Mouse (Mus musculus): ENCODE measurements around the gene H2-D1. TPM values are rescaled to one million over a fixed set of nuclear protein-coding genes. Genes with fewer than 3 reads are reported as not detected.

Gene H2-D1
- total and polyA plus RNA-seq, 3 experiments: 105 to 286 (median 131) TPM

GRCm38 (mm10) chr17:35261651-35262050 lies 879 bp upstream of the H2-D1 start:
- Histone ChIP-seq H3K4me3 (no peak overlapping the region), H3K4me1 (ENCODE audit: control insufficient read depth, insufficient read depth, low read length) (peaks cover 3% of the 10 kb centered on the region), H3K27me3 (ENCODE audit: control insufficient read depth, insufficient read depth, low read length) (no peaks in the 10 kb centered on the region), H3K79me2 (replicated peaks; ENCODE audit: control insufficient read depth, insufficient read depth, low read length) (no peaks in the 10 kb centered on the region), H3K9ac (ENCODE audit: low read depth, low read length) (no peak overlapping the region), H3K27ac (peak overlapping the region; percentile 90; the same call in 1 of the 2 replicates), H3K36me3 (ENCODE audit: control insufficient read depth, insufficient read depth, low read length) (peaks cover 3% of the 10 kb centered on the region)
- intact Hi-C loops (cut with DNase I): no loop called here
- 81% methylated on average over 13 of the region's 13 CpGs for WGBS
- TF ChIP-seq CTCF (IDR thresholded peaks at IDR 0.05) (no peak), EP300 (IDR thresholded peaks at IDR 0.05; ENCODE audit: insufficient read depth, low read depth, low read length) (no peak), POLR2A (IDR thresholded peaks at IDR 0.05; ENCODE audit: insufficient read depth, low read depth, low read length) (no peak)
- DNase-seq: no peak

- peak overlapping the region; percentile 87 for H3K9ac ChIP-seq (ENCODE audit: low read depth, low read length)
- 2% methylated on average over 31 of the region's 31 CpGs for WGBS
- H3K79me2 ChIP-seq (replicated peaks; ENCODE audit: control insufficient read depth, insufficient read depth, low read length): no peaks in the 10 kb centered on the region
- no peaks in the 10 kb centered on the region for H3K27me3 ChIP-seq (ENCODE audit: control insufficient read depth, insufficient read depth, low read length)
- H3K4me1 ChIP-seq (ENCODE audit: control insufficient read depth, insufficient read depth, low read length): peaks cover 3% of the 10 kb centered on the region
- DNase-seq: peak; percentile 52 to 55
- intact Hi-C loops (cut with DNase I): no loop called here
- TF ChIP-seq POLR2A (IDR thresholded peaks at IDR 0.05; ENCODE audit: insufficient read depth, low read depth, low read length) (no peak), CTCF (IDR thresholded peaks at IDR 0.05) (no peak), EP300 (IDR thresholded peaks at IDR 0.05; ENCODE audit: insufficient read depth, low read depth, low read length) (no peak)
- H3K4me3 ChIP-seq: peak overlapping the region; percentile 79
- peaks cover 3% of the 10 kb centered on the region for H3K36me3 ChIP-seq (ENCODE audit: control insufficient read depth, insufficient read depth, low read length)
- peak overlapping the region; percentile 90 for H3K27ac ChIP-seq
These were observed 973 bp downstream of the H2-D1 start for GRCm38 (mm10) chr17:35263523-35263883.

DNA sequence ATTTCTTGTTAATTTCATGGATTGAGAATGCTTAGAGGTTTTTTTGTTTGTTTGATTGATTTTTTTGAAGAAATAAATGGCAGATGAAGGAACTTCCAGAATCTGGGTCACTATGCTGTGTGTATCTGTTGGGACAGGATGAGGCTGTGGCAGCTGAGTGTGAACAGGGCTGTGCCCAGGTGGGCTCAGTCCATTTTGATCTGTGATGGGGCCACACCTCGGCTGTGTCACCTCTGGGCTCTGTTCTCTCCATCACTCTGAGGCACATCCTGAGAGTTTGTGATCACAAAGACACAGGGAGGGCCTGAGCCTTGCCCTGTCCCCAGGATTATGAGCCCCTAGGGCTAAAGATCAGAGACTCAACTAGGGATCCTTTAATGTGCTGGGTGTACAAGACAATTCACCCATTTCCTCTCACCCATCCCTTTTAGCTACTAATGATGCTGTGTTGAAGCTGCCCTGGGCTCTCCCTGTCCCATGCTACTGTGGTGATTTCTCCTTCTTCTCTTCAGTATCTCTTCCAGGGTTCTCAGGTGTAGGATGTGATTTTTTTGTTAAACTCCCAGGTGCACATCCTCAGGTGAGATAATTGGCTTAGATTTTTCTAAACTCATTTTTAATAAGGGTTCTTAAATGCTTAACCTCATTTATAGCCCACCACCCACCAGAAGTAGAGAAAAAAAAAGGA lies 5.0 kb downstream of the H2-D1 start:
- TF ChIP-seq POLR2A (IDR thresholded peaks at IDR 0.05; ENCODE audit: insufficient read depth, low read depth, low read length) (peak; percentile 39; the same call in 1 of the 2 replicates), EP300 (IDR thresholded peaks at IDR 0.05; ENCODE audit: insufficient read depth, low read depth, low read length) (no peak), CTCF (IDR thresholded peaks at IDR 0.05) (no peak)
- no peak for DNase-seq
- Histone ChIP-seq H3K27me3 (ENCODE audit: control insufficient read depth, insufficient read depth, low read length) (no peaks in the 10 kb centered on the region), H3K4me3 (no peak overlapping the region), H3K9ac (ENCODE audit: low read depth, low read length) (no peak overlapping the region), H3K79me2 (replicated peaks; ENCODE audit: control insufficient read depth, insufficient read depth, low read length) (no peaks in the 10 kb centered on the region), H3K4me1 (ENCODE audit: control insufficient read depth, insufficient read depth, low read length) (peaks cover 3% of the 10 kb centered on the region), H3K36me3 (ENCODE audit: control insufficient read depth, insufficient read depth, low read length) (peaks cover 3% of the 10 kb centered on the region), H3K27ac (no peak overlapping the region)
- 63% methylated on average over 1 of the region's 1 CpGs for WGBS
- intact Hi-C loops (cut with DNase I): loop anchor here (2.0 kb wide), 1 partner anchor 1295 kb away; no protein-coding TSS in a partner anchor

DNA sequence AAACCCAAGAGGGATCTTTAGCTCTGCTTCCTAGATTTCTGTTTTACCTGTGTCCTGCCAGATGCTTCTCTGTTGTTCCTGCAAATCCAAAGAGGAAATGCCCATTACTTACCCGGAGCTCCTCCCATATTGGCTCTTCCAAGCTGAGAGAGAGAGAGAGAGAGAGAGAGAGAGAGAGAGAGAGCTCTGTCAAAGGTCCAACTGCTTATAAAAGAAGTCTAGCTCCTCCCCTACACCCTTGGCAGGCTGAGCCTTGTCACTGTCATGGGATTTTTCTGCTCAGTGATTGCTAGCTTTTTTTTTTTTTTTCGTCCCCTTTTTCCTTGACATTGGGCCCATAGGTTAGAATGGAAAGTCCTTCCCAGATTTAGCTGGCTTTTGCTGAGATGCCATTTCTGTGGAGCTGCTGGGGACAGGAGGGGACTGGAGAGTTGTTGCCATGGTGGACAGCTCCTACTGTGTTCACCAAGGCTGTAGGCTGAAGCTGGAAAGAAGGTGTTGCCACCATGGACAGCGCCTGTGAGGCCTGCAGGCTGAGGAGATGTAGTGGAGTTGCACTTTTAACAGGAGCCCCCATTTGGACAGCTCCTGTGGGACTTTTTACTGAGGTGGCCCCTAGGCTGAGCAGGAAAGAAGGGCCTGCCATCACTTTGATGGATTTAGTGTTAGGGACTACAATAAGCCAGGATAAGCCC lies 7.3 kb downstream of the H2-D1 start:
- Histone ChIP-seq H3K27me3 (ENCODE audit: control insufficient read depth, insufficient read depth, low read length) (no peaks in the 10 kb centered on the region), H3K4me3 (no peak overlapping the region), H3K79me2 (replicated peaks; ENCODE audit: control insufficient read depth, insufficient read depth, low read length) (no peaks in the 10 kb centered on the region), H3K9ac (ENCODE audit: low read depth, low read length) (no peak overlapping the region), H3K36me3 (ENCODE audit: control insufficient read depth, insufficient read depth, low read length) (no peaks in the 10 kb centered on the region; the same call in 1 of the 2 replicates), H3K4me1 (ENCODE audit: control insufficient read depth, insufficient read depth, low read length) (peaks cover 4% of the 10 kb centered on the region), H3K27ac (no peak overlapping the region)
- TF ChIP-seq CTCF (IDR thresholded peaks at IDR 0.05): no peak
- no peak for TF ChIP-seq POLR2A (IDR thresholded peaks at IDR 0.05; ENCODE audit: insufficient read depth, low read depth, low read length)
- no peak for TF ChIP-seq EP300 (IDR thresholded peaks at IDR 0.05; ENCODE audit: insufficient read depth, low read depth, low read length)
- intact Hi-C loops (cut with DNase I): loop anchor here (1.0 to 2.0 kb wide), 2 partner anchors 1274 to 1297 kb away; no protein-coding TSS in a partner anchor
- 21% methylated on average over 3 of the region's 3 CpGs for WGBS
- peak in 1 of 2 experiments; percentile 58 for DNase-seq

DNA sequence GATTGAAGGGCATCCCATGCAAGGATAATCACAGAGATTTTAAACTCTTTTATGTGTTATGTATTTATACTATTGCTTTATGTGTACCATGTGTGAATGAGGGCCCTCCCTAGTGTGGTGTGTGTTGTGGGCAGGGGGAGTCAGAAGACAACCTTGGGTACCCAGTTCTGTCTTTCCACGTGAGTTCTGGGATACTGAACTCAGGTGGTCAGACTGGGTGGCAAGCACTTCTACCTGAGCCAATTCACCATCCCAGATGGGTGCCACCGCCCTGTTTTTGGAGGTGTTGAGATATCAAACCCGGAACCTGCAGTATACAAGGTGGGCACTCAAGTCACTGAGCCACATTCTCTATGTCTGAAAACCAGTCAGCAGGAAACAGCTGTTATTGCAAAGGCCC lies 9.7 kb downstream of the H2-D1 start:
- Histone ChIP-seq H3K9ac (ENCODE audit: low read depth, low read length) (no peak overlapping the region), H3K27ac (no peak overlapping the region), H3K36me3 (ENCODE audit: control insufficient read depth, insufficient read depth, low read length) (no peaks in the 10 kb centered on the region), H3K27me3 (ENCODE audit: control insufficient read depth, insufficient read depth, low read length) (peaks cover 4% of the 10 kb centered on the region; the same call in 1 of the 2 replicates), H3K4me1 (ENCODE audit: control insufficient read depth, insufficient read depth, low read length) (peaks cover 2% of the 10 kb centered on the region; the same call in 1 of the 2 replicates), H3K79me2 (replicated peaks; ENCODE audit: control insufficient read depth, insufficient read depth, low read length) (no peaks in the 10 kb centered on the region), H3K4me3 (no peak overlapping the region)
- DNase-seq: no peak
- intact Hi-C loops (cut with DNase I): loop anchor here (1.0 kb wide), 1 partner anchor 27 kb away; no protein-coding TSS in a partner anchor
- TF ChIP-seq EP300 (IDR thresholded peaks at IDR 0.05; ENCODE audit: insufficient read depth, low read depth, low read length) (no peak), CTCF (IDR thresholded peaks at IDR 0.05) (no peak)
- 64% methylated on average over 3 of the region's 3 CpGs for WGBS

GRCm38 (mm10) chr17:35274770-35275169 lies 12.2 kb downstream of the H2-D1 start:
- Histone ChIP-seq H3K4me1 (ENCODE audit: control insufficient read depth, insufficient read depth, low read length) (peaks cover 2% of the 10 kb centered on the region; the same call in 1 of the 2 replicates), H3K9ac (ENCODE audit: low read depth, low read length) (no peak overlapping the region), H3K36me3 (ENCODE audit: control insufficient read depth, insufficient read depth, low read length) (no peaks in the 10 kb centered on the region), H3K79me2 (replicated peaks; ENCODE audit: control insufficient read depth, insufficient read depth, low read length) (no peaks in the 10 kb centered on the region), H3K27me3 (ENCODE audit: control insufficient read depth, insufficient read depth, low read length) (peaks cover 4% of the 10 kb centered on the region; the same call in 1 of the 2 replicates), H3K27ac (no peak overlapping the region), H3K4me3 (no peak overlapping the region)
- TF ChIP-seq POLR2A (IDR thresholded peaks at IDR 0.05; ENCODE audit: insufficient read depth, low read depth, low read length) (no peak), CTCF (IDR thresholded peaks at IDR 0.05) (peak; percentile 98; the same call in 1 of the 2 replicates), EP300 (IDR thresholded peaks at IDR 0.05; ENCODE audit: insufficient read depth, low read depth, low read length) (peak; percentile 81; the same call in 1 of the 2 replicates)
- DNase-seq: peak; percentile 86 to 94
- intact Hi-C loops (cut with DNase I): loop anchor here (1.0 kb wide), 1 partner anchor 16 kb away; no protein-coding TSS in a partner anchor
- WGBS: 2% methylated on average over 11 of the region's 11 CpGs
